Mouse (Mus musculus): ENCODE measurements at regions not wholly inside any gene's neighbourhood (a gene's known extent, or its start where the extent isn't known, plus 50 kb on each side); places are given as distances from the start of the nearest gene placed in this dataset.

- H3K4me1 ChIP-seq (replicated peaks; ENCODE audit: control insufficient read depth, insufficient read depth, low read length) = peaks cover 14% of the 10 kb centered on the region
- no peak overlapping the region for H3K4me3 ChIP-seq (ENCODE audit: low read depth, low read length)
- H3K9ac ChIP-seq (ENCODE audit: low read length) = 0 out of 2 replicates have a peak overlapping the region, but pooled peaks have one; percentile 8
- WGBS = 22% methylated on average over 17 of the region's 17 CpGs
- ATAC-seq (replicated peaks; ENCODE audit: low FRiP score) (peak; percentile 84), DNase-seq (ENCODE audit: low spot score) (peak; percentile 65)
- peak overlapping the region; percentile 29; the same call in 1 of the 2 replicates for H3K4me2 ChIP-seq (ENCODE audit: low read depth, low read length, severe bottlenecking)
- H3K27ac ChIP-seq (ENCODE audit: low read depth, low read length) = peak overlapping the region; percentile 81
- no peaks in the 10 kb centered on the region for H3K36me3 ChIP-seq (ENCODE audit: control insufficient read depth, insufficient read depth, low read length)
- H3K9me3 ChIP-seq (ENCODE audit: control insufficient read depth, low read length) = no peaks in the 10 kb centered on the region
- peaks cover 9% of the 10 kb centered on the region; the same call in 1 of the 2 replicates for H3K27me3 ChIP-seq (ENCODE audit: control insufficient read depth, insufficient read depth, low read length)
These were observed 110.0 kb downstream of the Gm26897 start for GRCm38 (mm10) chr5:111843622-111844239.

GRCm38 (mm10) chr5:111844528-111844927 lies 110.8 kb downstream of the Gm26897 start:
- WGBS = 36% methylated on average over 3 of the region's 3 CpGs
- Histone ChIP-seq H3K36me3 (ENCODE audit: control insufficient read depth, insufficient read depth, low read length) (no peaks in the 10 kb centered on the region), H3K27me3 (ENCODE audit: control insufficient read depth, insufficient read depth, low read length) (peaks cover 4% of the 10 kb centered on the region; the same call in 1 of the 2 replicates), H3K4me3 (ENCODE audit: low read depth, low read length) (no peak overlapping the region), H3K9ac (ENCODE audit: low read length) (no peak overlapping the region), H3K27ac (ENCODE audit: low read depth, low read length) (peak overlapping the region; percentile 81), H3K9me3 (ENCODE audit: control insufficient read depth, low read length) (no peaks in the 10 kb centered on the region), H3K4me1 (replicated peaks; ENCODE audit: control insufficient read depth, insufficient read depth, low read length) (peaks cover 14% of the 10 kb centered on the region), H3K4me2 (ENCODE audit: low read depth, low read length, severe bottlenecking) (no peak overlapping the region; the same call in 1 of the 2 replicates)
- no peak for DNase-seq (ENCODE audit: low spot score)
- ATAC-seq (replicated peaks; ENCODE audit: low FRiP score) = peak; percentile 66

- Histone ChIP-seq H3K9me3 (ENCODE audit: control insufficient read depth, low read length) (no peaks in the 10 kb centered on the region), H3K36me3 (ENCODE audit: control insufficient read depth, insufficient read depth, low read length) (no peaks in the 10 kb centered on the region), H3K27ac (ENCODE audit: low read depth, low read length) (no peak overlapping the region), H3K4me2 (ENCODE audit: low read depth, low read length, severe bottlenecking) (no peak overlapping the region), H3K9ac (ENCODE audit: low read length) (no peak overlapping the region), H3K4me3 (ENCODE audit: low read depth, low read length) (no peak overlapping the region), H3K27me3 (ENCODE audit: control insufficient read depth, insufficient read depth, low read length) (0 out of 2 replicates have a peak, but pooled peaks cover 3% of the 10 kb centered on the region), H3K4me1 (replicated peaks; ENCODE audit: control insufficient read depth, insufficient read depth, low read length) (peaks cover 14% of the 10 kb centered on the region)
- 76% methylated on average over 9 of the region's 10 CpGs for WGBS
- DNase-seq (ENCODE audit: low spot score) (peak; percentile 70), ATAC-seq (replicated peaks; ENCODE audit: low FRiP score) (no peak)
These were observed 115.2 kb downstream of the Gm26897 start for GRCm38 (mm10) chr5:111848917-111849316.

GRCm38 (mm10) chr5:111852682-111853081 lies 119.0 kb downstream of the Gm26897 start:
- no peaks in the 10 kb centered on the region for H3K36me3 ChIP-seq (ENCODE audit: control insufficient read depth, insufficient read depth, low read length)
- H3K9ac ChIP-seq (ENCODE audit: low read length) = peak overlapping the region; percentile 33
- H3K4me2 ChIP-seq (ENCODE audit: low read depth, low read length, severe bottlenecking) = no peak overlapping the region
- H3K9me3 ChIP-seq (ENCODE audit: control insufficient read depth, low read length) = no peaks in the 10 kb centered on the region
- 58% methylated on average over 6 of the region's 6 CpGs for WGBS
- no peak for ATAC-seq (replicated peaks; ENCODE audit: low FRiP score)
- H3K4me3 ChIP-seq (ENCODE audit: low read depth, low read length) = no peak overlapping the region
- H3K4me1 ChIP-seq (replicated peaks; ENCODE audit: control insufficient read depth, insufficient read depth, low read length) = peaks cover 18% of the 10 kb centered on the region
- DNase-seq (ENCODE audit: low spot score) = no peak
- H3K27ac ChIP-seq (ENCODE audit: low read depth, low read length) = no peak overlapping the region
- H3K27me3 ChIP-seq (ENCODE audit: control insufficient read depth, insufficient read depth, low read length) = no peaks in the 10 kb centered on the region

- Histone ChIP-seq H3K9me3 (ENCODE audit: control insufficient read depth, low read length) (no peaks in the 10 kb centered on the region), H3K4me2 (ENCODE audit: low read depth, low read length, severe bottlenecking) (no peak overlapping the region), H3K4me3 (ENCODE audit: low read depth, low read length) (no peak overlapping the region), H3K27ac (ENCODE audit: low read depth, low read length) (no peak overlapping the region), H3K9ac (ENCODE audit: low read length) (no peak overlapping the region), H3K36me3 (ENCODE audit: control insufficient read depth, insufficient read depth, low read length) (no peaks in the 10 kb centered on the region), H3K4me1 (replicated peaks; ENCODE audit: control insufficient read depth, insufficient read depth, low read length) (peaks cover 23% of the 10 kb centered on the region), H3K27me3 (ENCODE audit: control insufficient read depth, insufficient read depth, low read length) (no peaks in the 10 kb centered on the region)
- ATAC-seq (replicated peaks; ENCODE audit: low FRiP score) (no peak), DNase-seq (ENCODE audit: low spot score) (no peak)
- WGBS = 75% methylated on average over 2 of the region's 2 CpGs
These were observed 121.6 kb downstream of the Gm26897 start for GRCm38 (mm10) chr5:111855366-111855765.

GRCm38 (mm10) chr5:111857200-111857599 lies 123.5 kb downstream of the Gm26897 start:
- Histone ChIP-seq H3K9me3 (ENCODE audit: control insufficient read depth, low read length) (no peaks in the 10 kb centered on the region), H3K27me3 (ENCODE audit: control insufficient read depth, insufficient read depth, low read length) (no peaks in the 10 kb centered on the region), H3K9ac (ENCODE audit: low read length) (no peak overlapping the region), H3K27ac (ENCODE audit: low read depth, low read length) (no peak overlapping the region), H3K4me1 (replicated peaks; ENCODE audit: control insufficient read depth, insufficient read depth, low read length) (peaks cover 20% of the 10 kb centered on the region), H3K36me3 (ENCODE audit: control insufficient read depth, insufficient read depth, low read length) (no peaks in the 10 kb centered on the region), H3K4me3 (ENCODE audit: low read depth, low read length) (no peak overlapping the region), H3K4me2 (ENCODE audit: low read depth, low read length, severe bottlenecking) (no peak overlapping the region)
- 49% methylated on average over 7 of the region's 7 CpGs for WGBS
- ATAC-seq (replicated peaks; ENCODE audit: low FRiP score) (no peak), DNase-seq (ENCODE audit: low spot score) (no peak)

GRCm38 (mm10) chr5:111860436-111860835 lies 126.7 kb downstream of the Gm26897 start:
- no peaks in the 10 kb centered on the region for H3K27me3 ChIP-seq (ENCODE audit: control insufficient read depth, insufficient read depth, low read length)
- H3K4me1 ChIP-seq (replicated peaks; ENCODE audit: control insufficient read depth, insufficient read depth, low read length) = peaks cover 16% of the 10 kb centered on the region
- no peak overlapping the region for H3K4me2 ChIP-seq (ENCODE audit: low read depth, low read length, severe bottlenecking)
- WGBS = 95% methylated on average over 1 of the region's 1 CpGs
- no peak for ATAC-seq (replicated peaks; ENCODE audit: low FRiP score)
- H3K27ac ChIP-seq (ENCODE audit: low read depth, low read length) = no peak overlapping the region
- DNase-seq (ENCODE audit: low spot score) = no peak
- H3K9ac ChIP-seq (ENCODE audit: low read length) = no peak overlapping the region
- no peak overlapping the region for H3K4me3 ChIP-seq (ENCODE audit: low read depth, low read length)
- no peaks in the 10 kb centered on the region for H3K9me3 ChIP-seq (ENCODE audit: control insufficient read depth, low read length)
- H3K36me3 ChIP-seq (ENCODE audit: control insufficient read depth, insufficient read depth, low read length) = no peaks in the 10 kb centered on the region

- DNase-seq (ENCODE audit: low spot score) (no peak), ATAC-seq (replicated peaks; ENCODE audit: low FRiP score) (no peak)
- Histone ChIP-seq H3K4me2 (ENCODE audit: low read depth, low read length, severe bottlenecking) (no peak overlapping the region), H3K9me3 (ENCODE audit: control insufficient read depth, low read length) (no peaks in the 10 kb centered on the region), H3K27me3 (ENCODE audit: control insufficient read depth, insufficient read depth, low read length) (no peaks in the 10 kb centered on the region), H3K36me3 (ENCODE audit: control insufficient read depth, insufficient read depth, low read length) (no peaks in the 10 kb centered on the region), H3K4me3 (ENCODE audit: low read depth, low read length) (no peak overlapping the region), H3K9ac (ENCODE audit: low read length) (no peak overlapping the region), H3K4me1 (replicated peaks; ENCODE audit: control insufficient read depth, insufficient read depth, low read length) (peaks cover 9% of the 10 kb centered on the region), H3K27ac (ENCODE audit: low read depth, low read length) (no peak overlapping the region)
- WGBS = 97% methylated on average over 4 of the region's 4 CpGs
These were observed 128.6 kb downstream of the Gm26897 start for GRCm38 (mm10) chr5:111862331-111862730.

GRCm38 (mm10) chr5:111863922-111864321 lies 130.2 kb downstream of the Gm26897 start:
- no peak overlapping the region for H3K4me2 ChIP-seq (ENCODE audit: low read depth, low read length, severe bottlenecking)
- H3K9me3 ChIP-seq (ENCODE audit: control insufficient read depth, low read length) = no peaks in the 10 kb centered on the region
- no peak overlapping the region for H3K9ac ChIP-seq (ENCODE audit: low read length)
- WGBS = 71% methylated on average over 7 of the region's 7 CpGs
- no peak overlapping the region for H3K4me3 ChIP-seq (ENCODE audit: low read depth, low read length)
- ATAC-seq (replicated peaks; ENCODE audit: low FRiP score) (no peak), DNase-seq (ENCODE audit: low spot score) (no peak)
- no peaks in the 10 kb centered on the region for H3K4me1 ChIP-seq (replicated peaks; ENCODE audit: control insufficient read depth, insufficient read depth, low read length)
- no peaks in the 10 kb centered on the region for H3K36me3 ChIP-seq (ENCODE audit: control insufficient read depth, insufficient read depth, low read length)
- no peaks in the 10 kb centered on the region for H3K27me3 ChIP-seq (ENCODE audit: control insufficient read depth, insufficient read depth, low read length)
- H3K27ac ChIP-seq (ENCODE audit: low read depth, low read length) = no peak overlapping the region
